Mouse (Mus musculus): ENCODE measurements at regions not wholly inside any gene's neighbourhood (a gene's known extent, or its start where the extent isn't known, plus 50 kb on each side); places are given as distances from the start of the nearest gene placed in this dataset.
"Not testable (repeated sequence)": the region's sequence is repeated elsewhere in the genome, so short reads cannot be mapped to it uniquely, and the experiment has no call there.

DNA sequence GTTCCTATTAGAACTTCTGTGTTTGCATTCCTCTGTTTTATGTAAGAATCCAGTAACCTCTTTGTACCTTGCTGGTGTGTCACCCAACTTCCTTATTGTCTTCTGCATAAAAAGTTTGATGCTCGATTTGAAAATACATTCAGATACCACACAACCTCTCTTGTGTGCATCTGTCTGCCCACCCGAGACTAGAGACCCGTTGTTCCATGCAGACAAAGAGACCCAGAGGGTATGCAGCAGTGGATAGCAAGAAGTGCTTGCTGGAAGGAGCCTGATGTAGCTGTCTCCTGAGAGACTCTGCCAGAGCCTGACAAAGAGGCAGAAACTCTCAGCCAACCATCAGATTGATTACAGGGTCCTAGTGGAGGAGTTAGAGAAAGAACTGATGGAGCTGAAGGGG, 997.8 kb downstream of the Dnajb9 start:
- H3K9ac ChIP-seq (ENCODE audit: low read depth, low read length); DNase-seq (ENCODE audit: low spot score); H3K27me3 ChIP-seq (replicated peaks; ENCODE audit: control insufficient read depth, insufficient read depth, low read length); H3K4me2 ChIP-seq (ENCODE audit: low read depth, low read length); H3K36me3 ChIP-seq (ENCODE audit: control insufficient read depth, insufficient read depth, low read length); ATAC-seq (ENCODE audit: low read depth); H3K9me3 ChIP-seq (ENCODE audit: control insufficient read depth, low read length); H3K27ac ChIP-seq (replicated peaks; ENCODE audit: low read depth, low read length); H3K4me1 ChIP-seq (ENCODE audit: control insufficient read depth, insufficient read depth, low read length); H3K4me3 ChIP-seq (ENCODE audit: low read depth, low read length): not testable (repeated sequence)
- 78% methylated on average over 3 of the region's 3 CpGs for WGBS

- no peak for DNase-seq (ENCODE audit: low spot score)
Measured at GRCm38 (mm10) chr12:43204589-43204988, 1005.5 kb downstream of the Dnajb9 start.

More at GRCm38 (mm10) chr12:43204589-43204988, 1005.5 kb downstream of the Dnajb9 start:
- 13% methylated on average over 3 of the region's 3 CpGs for WGBS
- no peak overlapping the region for H3K27ac ChIP-seq (replicated peaks; ENCODE audit: low read depth, low read length)
- no peak overlapping the region for H3K4me3 ChIP-seq (ENCODE audit: low read depth, low read length)
- H3K4me2 ChIP-seq (ENCODE audit: low read depth, low read length) = no peak overlapping the region
- no peaks in the 10 kb centered on the region for H3K36me3 ChIP-seq (ENCODE audit: control insufficient read depth, insufficient read depth, low read length)
- no peak for ATAC-seq (ENCODE audit: low read depth)
- no peaks in the 10 kb centered on the region for H3K9me3 ChIP-seq (ENCODE audit: control insufficient read depth, low read length)
- H3K4me1 ChIP-seq (ENCODE audit: control insufficient read depth, insufficient read depth, low read length) = no peaks in the 10 kb centered on the region
- no peaks in the 10 kb centered on the region for H3K27me3 ChIP-seq (replicated peaks; ENCODE audit: control insufficient read depth, insufficient read depth, low read length)
- no peak overlapping the region for H3K9ac ChIP-seq (ENCODE audit: low read depth, low read length)

All from embryonic facial prominence, embryonic 14.5 days (tissue).